Mouse (Mus musculus) embryo, embryonic 9.5 days (tissue): ENCODE results near the gene Sgf29.

ENCODE experiments used
- DNase-seq: peaks from one replicate; pipeline ENCODE4 v3.0.0-alpha.2; 2017; ENCODE audit errors: extremely low spot score

The Sgf29 gene

DNA sequence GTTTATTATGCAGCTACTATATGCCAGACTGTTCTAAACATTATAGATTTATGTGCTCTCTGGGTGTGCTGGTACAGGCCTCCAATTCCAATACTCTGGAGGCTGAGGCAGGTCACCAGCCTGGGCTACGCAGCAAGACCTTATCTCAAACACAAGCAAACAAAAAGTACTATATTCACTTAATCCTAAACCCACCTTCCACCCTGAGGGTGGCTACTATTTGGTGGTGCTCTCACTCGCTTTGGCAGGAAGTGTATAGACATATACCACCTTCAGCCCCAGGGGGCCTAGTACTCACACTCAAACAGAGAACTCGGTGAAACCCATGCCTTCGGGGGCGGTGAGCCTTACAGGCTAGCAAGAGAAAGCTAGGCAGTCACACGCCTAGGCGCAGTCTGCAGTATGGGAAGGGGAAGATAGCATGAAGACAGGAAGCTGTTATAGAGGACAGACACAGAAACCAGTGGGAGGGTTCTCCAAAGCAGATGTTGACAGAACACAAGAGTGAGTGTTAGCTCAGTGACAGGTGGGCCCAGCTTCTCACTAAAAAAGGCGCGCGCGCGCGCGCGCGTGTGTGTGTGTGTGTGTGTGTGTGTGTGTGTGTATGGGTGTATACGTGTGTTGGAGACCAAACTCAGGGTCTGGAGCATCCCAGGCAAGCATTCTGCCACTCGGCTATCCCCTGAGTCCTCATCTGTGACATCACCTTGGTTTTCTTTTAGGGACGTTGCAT lies 58.5 kb downstream of the Sgf29 start, which contains the start of gene Coro1a:
Coro1a (minus strand) TSS at position 346 of the 733 bp plus-strand sequence.
- DNase-seq: no peak

DNA sequence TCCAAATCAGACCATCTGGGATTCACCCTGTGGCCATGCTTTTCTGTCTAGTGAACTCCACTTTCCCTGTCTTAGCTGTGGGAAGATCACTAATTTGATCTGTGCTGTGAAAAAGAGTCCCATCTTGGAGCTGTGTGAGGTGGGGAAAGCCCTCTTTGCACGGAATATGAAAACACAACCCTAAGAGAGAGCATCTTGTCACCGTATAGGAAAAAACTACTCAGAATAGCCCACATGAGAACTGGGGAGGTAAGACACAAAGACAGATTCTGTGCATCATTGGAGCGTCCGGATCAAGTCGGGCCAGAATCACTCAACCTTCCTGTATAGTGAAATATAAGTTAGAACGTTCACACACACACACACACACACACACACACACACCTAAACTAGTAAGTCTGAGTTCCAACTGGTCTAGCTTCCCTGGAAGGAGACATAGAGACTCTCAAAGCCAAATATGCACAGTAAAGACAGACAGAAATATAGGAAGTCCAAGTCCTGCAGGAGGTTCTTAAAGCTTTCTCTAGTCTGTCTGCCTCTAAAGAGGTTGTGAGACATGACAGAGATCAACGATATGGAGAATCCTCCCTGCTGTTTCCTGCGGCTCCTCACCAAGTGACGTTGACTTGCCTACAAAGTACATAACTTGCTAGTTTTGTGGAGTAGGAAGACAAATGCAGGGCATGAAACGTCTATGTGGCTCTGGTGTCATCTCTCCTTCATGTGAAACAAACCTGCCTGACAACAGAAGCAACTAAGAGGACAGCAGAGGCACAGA lies 59.3 kb downstream of the Sgf29 start:
- DNase-seq: no peak

DNA sequence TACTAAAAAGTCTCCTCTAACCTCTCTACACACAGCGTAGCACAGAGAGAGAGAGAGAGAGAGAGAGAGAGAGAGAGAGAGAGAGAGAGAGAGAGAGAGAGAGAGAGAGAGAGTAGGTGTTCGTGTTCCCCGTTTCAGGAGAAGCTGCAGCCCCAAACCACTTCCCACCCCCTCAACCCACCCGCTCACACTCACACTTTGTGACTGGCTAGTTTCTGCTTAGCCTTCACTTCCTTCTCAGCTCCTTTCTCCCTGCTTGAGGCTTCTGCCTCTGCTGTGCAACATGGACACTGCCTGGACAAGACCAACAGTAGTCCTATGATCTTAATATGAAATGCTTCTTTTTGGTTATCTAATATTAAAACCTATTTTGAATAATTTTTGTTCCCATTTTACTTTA lies 61.2 kb downstream of the Sgf29 start:
- DNase-seq: no peak

DNA sequence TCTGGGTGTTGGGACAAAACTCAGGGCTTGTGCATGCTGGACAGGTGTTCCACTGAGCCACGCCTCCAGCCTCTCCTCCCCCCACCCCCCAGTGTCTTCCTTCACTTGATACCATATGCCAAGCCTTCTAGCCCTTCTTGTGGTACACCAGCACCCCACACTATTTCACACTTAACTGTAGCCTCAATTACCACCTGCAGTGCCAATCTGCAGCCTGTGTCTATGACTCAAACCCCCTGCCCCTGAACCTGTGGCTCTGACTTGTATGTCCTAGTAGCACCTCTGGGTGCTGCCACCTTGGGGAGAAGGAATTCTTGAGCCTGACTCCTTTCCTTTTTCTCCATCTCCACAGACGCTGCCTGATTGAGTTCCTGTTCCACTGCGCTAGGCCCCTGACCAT lies 62.8 kb downstream of the Sgf29 start:
- DNase-seq: no peak

DNA sequence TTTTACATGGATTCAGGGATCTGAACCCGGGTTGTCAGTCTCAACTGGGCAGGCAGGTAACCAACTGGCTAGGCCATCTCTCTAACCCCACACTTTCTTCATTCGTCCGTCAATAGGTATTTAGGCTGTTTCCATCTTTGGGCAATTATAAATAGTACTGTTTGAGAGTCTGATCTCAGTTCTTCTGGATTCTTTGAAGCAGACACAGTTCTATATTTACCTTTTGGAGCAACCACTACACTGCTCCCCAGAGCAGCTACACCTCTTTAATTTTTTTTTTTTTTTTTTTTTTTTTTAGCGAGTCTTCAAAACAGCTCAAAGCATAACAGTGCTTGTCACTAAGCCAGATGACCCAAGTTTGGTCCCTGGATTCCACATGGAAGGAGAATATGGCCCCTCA lies 66.6 kb downstream of the Sgf29 start:
- DNase-seq: no peak

DNA sequence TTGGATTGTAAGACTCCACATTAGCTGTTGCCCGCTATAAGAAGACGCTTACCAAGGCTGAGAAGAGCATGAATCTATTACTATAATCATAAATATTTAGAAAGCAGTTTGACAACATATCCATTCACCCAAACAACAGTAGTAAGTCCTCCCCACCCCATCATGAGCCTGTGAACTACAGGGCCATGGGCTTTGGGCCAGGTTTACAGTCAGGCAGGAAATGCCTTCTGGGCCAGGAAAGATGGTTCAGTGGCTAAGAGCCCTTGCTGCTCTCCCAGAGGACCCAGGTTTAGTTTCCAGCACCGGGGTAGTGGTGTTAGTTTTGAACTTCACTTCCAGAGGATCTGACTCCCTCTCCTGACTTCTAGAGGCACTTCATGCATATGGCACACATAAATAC lies 68.5 kb downstream of the Sgf29 start:
- no peak for DNase-seq

DNA sequence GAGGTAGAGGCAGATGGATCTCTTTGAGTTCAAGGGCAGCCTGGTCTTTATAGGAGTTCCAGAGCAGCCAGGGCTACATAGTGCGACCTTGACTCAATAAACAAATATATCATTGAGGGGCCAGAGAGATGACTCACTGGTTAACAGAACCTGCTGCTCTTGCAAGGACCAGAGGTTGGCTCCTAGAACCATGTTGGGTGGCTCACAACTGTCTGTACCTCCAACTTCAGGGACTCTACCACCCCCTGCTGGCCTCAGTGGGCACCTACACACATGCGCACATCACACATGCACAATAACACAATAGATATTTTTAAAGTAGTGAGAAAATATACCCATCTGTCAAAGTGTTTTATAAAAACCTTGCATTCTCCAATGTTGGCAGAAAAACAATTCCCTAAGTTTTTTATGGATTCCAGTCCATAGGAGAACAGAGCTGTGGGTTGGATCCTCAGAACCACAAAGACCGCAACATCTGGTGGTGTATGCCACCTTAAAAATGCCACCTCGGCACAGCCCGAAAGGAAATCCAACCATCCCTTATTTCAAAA lies 69.8 kb downstream of the Sgf29 start:
- DNase-seq: no peak

DNA sequence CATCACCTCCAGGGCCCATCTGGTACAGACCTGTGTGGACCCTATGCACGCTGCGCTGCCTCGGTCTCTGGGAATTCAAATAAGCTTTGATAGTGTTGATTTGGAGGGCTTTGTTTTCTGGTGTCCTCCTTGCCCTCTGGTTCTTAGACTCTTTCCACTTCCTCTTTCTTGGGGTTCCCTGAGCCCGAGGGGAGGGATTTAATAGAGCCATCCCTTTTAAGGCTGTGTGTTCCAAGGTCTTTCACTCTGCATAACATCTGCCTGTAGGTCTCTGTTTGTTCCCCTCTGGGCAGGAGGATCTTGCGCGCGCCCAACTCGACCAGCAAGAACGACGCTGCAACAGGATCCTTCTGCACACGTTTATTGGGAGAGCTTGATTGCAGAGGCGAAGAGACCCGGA lies 72.5 kb downstream of the Sgf29 start:
- DNase-seq: no peak
